Mouse (Mus musculus) embryonic facial prominence, embryonic 14.5 days (tissue): Measurements from ENCODE around the gene Arhgef26. TPM values are rescaled to one million over a fixed set of nuclear protein-coding genes. Genes with fewer than 3 reads are reported as not detected.

Experiments
- polyA plus RNA-seq: library from polyadenylated mRNA; unstranded; fragments of >200 nt; fragmentation: Nextera tagmentation; extraction: Ambion mirVana; gene quantifications from 2 replicates; pipeline ENCODE4 v1.2.1, GENCODE M21; 2014

Arhgef26 gene
- polyA plus RNA-seq, 1 experiment from 2014 or later, result 7.7 TPM

Other genes with a start within 250 kb of the Arhgef26 start
- 31.6 and 35.5 TPM in 2 replicates for gene Dhx36, start 168.7 kb downstream of the Arhgef26 start, polyA plus RNA-seq